Mouse (Mus musculus): ENCODE data around the gene Lingo2. TPM values are rescaled to one million over a fixed set of nuclear protein-coding genes. Genes with fewer than 3 reads are reported as not detected.

Gene Lingo2
- polyA plus RNA-seq, 1 experiment from 2014 or later, result 0.34 TPM

DNA sequence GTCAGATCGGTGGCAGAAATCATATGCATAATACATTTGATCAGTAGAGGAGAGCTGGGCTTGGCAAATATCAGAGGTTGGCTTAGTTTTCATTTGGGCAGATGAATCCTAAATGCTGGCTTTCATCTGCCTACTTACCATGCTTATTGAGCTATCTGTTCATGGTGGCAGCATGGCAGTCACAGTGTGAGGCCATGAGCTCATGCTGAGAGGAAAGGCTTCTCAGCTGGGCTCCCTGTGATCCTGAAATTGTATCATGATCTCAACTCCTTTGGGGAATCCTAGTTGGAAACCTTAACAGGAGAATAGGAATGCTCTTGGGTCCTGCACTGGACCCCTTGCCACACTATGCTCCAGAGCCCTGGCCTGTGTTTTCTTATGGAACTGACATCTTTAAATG, 1105.0 kb downstream of the Lingo2 start:
- H3K9me3 ChIP-seq (ENCODE audit: control insufficient read depth, low read length), result no peaks in the 10 kb centered on the region
- no peak overlapping the region for H3K9ac ChIP-seq (ENCODE audit: low read length)
- no peak overlapping the region for H3K27ac ChIP-seq (ENCODE audit: low read length)
- ATAC-seq (ENCODE audit: low read depth), result no peak
- H3K4me3 ChIP-seq (ENCODE audit: low read length), result no peak overlapping the region
- 85% methylated on average over 1 of the region's 1 CpGs for WGBS
- H3K36me3 ChIP-seq (ENCODE audit: control insufficient read depth, insufficient read depth, low read length), result no peaks in the 10 kb centered on the region
- H3K27me3 ChIP-seq (ENCODE audit: control insufficient read depth, insufficient read depth, low read depth, low read length), result no peaks in the 10 kb centered on the region
- H3K4me2 ChIP-seq (ENCODE audit: low read depth, low read length), result no peak overlapping the region
- no peaks in the 10 kb centered on the region for H3K4me1 ChIP-seq (replicated peaks; ENCODE audit: control insufficient read depth, insufficient read depth, low read length)

- Histone ChIP-seq H3K27me3 (ENCODE audit: control insufficient read depth, insufficient read depth, low read depth, low read length) (no peaks in the 10 kb centered on the region), H3K4me3 (ENCODE audit: low read length) (no peak overlapping the region), H3K4me1 (replicated peaks; ENCODE audit: control insufficient read depth, insufficient read depth, low read length) (no peaks in the 10 kb centered on the region), H3K27ac (ENCODE audit: low read length) (no peak overlapping the region), H3K9me3 (ENCODE audit: control insufficient read depth, low read length) (no peaks in the 10 kb centered on the region), H3K9ac (ENCODE audit: low read length) (no peak overlapping the region), H3K36me3 (ENCODE audit: control insufficient read depth, insufficient read depth, low read length) (no peaks in the 10 kb centered on the region), H3K4me2 (ENCODE audit: low read depth, low read length) (no peak overlapping the region)
- ATAC-seq (ENCODE audit: low read depth), result no peak
- 64% methylated on average over 7 of the region's 7 CpGs for WGBS
Observed at GRCm38 (mm10) chr4:35845140-35845539, 1106.4 kb downstream of the Lingo2 start.

GRCm38 (mm10) chr4:35844518-35844917, 1107.0 kb downstream of the Lingo2 start:
- Histone ChIP-seq H3K4me2 (ENCODE audit: low read depth, low read length) (no peak overlapping the region), H3K27ac (ENCODE audit: low read length) (no peak overlapping the region), H3K36me3 (ENCODE audit: control insufficient read depth, insufficient read depth, low read length) (no peaks in the 10 kb centered on the region), H3K27me3 (ENCODE audit: control insufficient read depth, insufficient read depth, low read depth, low read length) (no peaks in the 10 kb centered on the region), H3K4me1 (replicated peaks; ENCODE audit: control insufficient read depth, insufficient read depth, low read length) (no peaks in the 10 kb centered on the region), H3K9ac (ENCODE audit: low read length) (no peak overlapping the region), H3K9me3 (ENCODE audit: control insufficient read depth, low read length) (no peaks in the 10 kb centered on the region), H3K4me3 (ENCODE audit: low read length) (no peak overlapping the region)
- 72% methylated on average over 6 of the region's 6 CpGs for WGBS
- ATAC-seq (ENCODE audit: low read depth), result no peak

DNA sequence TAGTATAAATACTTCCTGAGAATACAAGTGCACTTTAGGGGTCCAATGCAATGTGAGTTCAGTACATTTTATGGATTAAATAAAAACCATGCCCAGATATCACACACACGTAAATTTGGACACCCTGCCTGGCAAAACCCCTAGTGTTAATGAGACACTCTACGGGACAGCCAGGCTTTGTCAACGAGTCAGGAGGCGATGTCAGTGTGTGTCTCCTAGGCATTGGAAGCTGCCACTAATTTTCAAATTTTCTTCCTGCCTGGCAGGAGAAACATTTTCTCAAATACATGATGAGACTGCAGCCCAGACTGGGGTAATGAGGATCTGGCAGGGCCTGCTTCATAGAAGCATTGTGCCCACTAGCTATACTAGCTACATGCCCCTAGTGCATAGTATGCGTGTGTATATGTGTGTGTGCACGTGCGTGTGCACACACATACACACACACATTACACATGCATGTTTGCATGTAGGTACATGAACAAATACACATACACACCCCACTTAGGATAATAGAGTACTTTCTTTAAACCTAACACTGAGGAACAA, 1128.2 kb downstream of the Lingo2 start:
- no peaks in the 10 kb centered on the region for H3K9me3 ChIP-seq (ENCODE audit: control insufficient read depth, low read length)
- no peaks in the 10 kb centered on the region for H3K27me3 ChIP-seq (ENCODE audit: control insufficient read depth, insufficient read depth, low read depth, low read length)
- no peak for ATAC-seq (ENCODE audit: low read depth)
- 82% methylated on average over 7 of the region's 7 CpGs for WGBS
- no peaks in the 10 kb centered on the region for H3K4me1 ChIP-seq (replicated peaks; ENCODE audit: control insufficient read depth, insufficient read depth, low read length)
- H3K4me3 ChIP-seq (ENCODE audit: low read length), result no peak overlapping the region
- H3K9ac ChIP-seq (ENCODE audit: low read length), result no peak overlapping the region
- H3K36me3 ChIP-seq (ENCODE audit: control insufficient read depth, insufficient read depth, low read length), result no peaks in the 10 kb centered on the region
- H3K4me2 ChIP-seq (ENCODE audit: low read depth, low read length), result no peak overlapping the region
- no peak overlapping the region for H3K27ac ChIP-seq (ENCODE audit: low read length)

GRCm38 (mm10) chr4:35820701-35821100, 1130.8 kb downstream of the Lingo2 start:
- no peak overlapping the region for H3K4me2 ChIP-seq (ENCODE audit: low read depth, low read length)
- no peaks in the 10 kb centered on the region for H3K4me1 ChIP-seq (replicated peaks; ENCODE audit: control insufficient read depth, insufficient read depth, low read length)
- H3K9me3 ChIP-seq (ENCODE audit: control insufficient read depth, low read length), result no peaks in the 10 kb centered on the region
- WGBS, result 94% methylated on average over 1 of the region's 1 CpGs
- H3K27ac ChIP-seq (ENCODE audit: low read length), result no peak overlapping the region
- no peaks in the 10 kb centered on the region for H3K27me3 ChIP-seq (ENCODE audit: control insufficient read depth, insufficient read depth, low read depth, low read length)
- no peak overlapping the region for H3K4me3 ChIP-seq (ENCODE audit: low read length)
- ATAC-seq (ENCODE audit: low read depth), result no peak
- H3K9ac ChIP-seq (ENCODE audit: low read length), result no peak overlapping the region
- no peaks in the 10 kb centered on the region for H3K36me3 ChIP-seq (ENCODE audit: control insufficient read depth, insufficient read depth, low read length)

GRCm38 (mm10) chr4:35814698-35815097, 1136.8 kb downstream of the Lingo2 start:
- Histone ChIP-seq H3K9ac (ENCODE audit: low read length) (no peak overlapping the region), H3K9me3 (ENCODE audit: control insufficient read depth, low read length) (no peaks in the 10 kb centered on the region), H3K27me3 (ENCODE audit: control insufficient read depth, insufficient read depth, low read depth, low read length) (no peaks in the 10 kb centered on the region), H3K27ac (ENCODE audit: low read length) (no peak overlapping the region), H3K36me3 (ENCODE audit: control insufficient read depth, insufficient read depth, low read length) (no peaks in the 10 kb centered on the region), H3K4me1 (replicated peaks; ENCODE audit: control insufficient read depth, insufficient read depth, low read length) (no peaks in the 10 kb centered on the region), H3K4me3 (ENCODE audit: low read length) (no peak overlapping the region), H3K4me2 (ENCODE audit: low read depth, low read length) (no peak overlapping the region)
- WGBS, result 69% methylated on average over 1 of the region's 1 CpGs
- ATAC-seq (ENCODE audit: low read depth), result no peak

GRCm38 (mm10) chr4:35807497-35808210, 1143.9 kb downstream of the Lingo2 start:
- Histone ChIP-seq H3K9ac (ENCODE audit: low read length) (no peak overlapping the region), H3K27me3 (ENCODE audit: control insufficient read depth, insufficient read depth, low read depth, low read length) (no peaks in the 10 kb centered on the region), H3K36me3 (ENCODE audit: control insufficient read depth, insufficient read depth, low read length) (no peaks in the 10 kb centered on the region), H3K4me3 (ENCODE audit: low read length) (no peak overlapping the region), H3K27ac (ENCODE audit: low read length) (no peak overlapping the region), H3K9me3 (ENCODE audit: control insufficient read depth, low read length) (no peaks in the 10 kb centered on the region), H3K4me2 (ENCODE audit: low read depth, low read length) (no peak overlapping the region), H3K4me1 (replicated peaks; ENCODE audit: control insufficient read depth, insufficient read depth, low read length) (no peaks in the 10 kb centered on the region)
- WGBS, result 73% methylated on average over 6 of the region's 6 CpGs
- ATAC-seq (ENCODE audit: low read depth), result no peak

DNA sequence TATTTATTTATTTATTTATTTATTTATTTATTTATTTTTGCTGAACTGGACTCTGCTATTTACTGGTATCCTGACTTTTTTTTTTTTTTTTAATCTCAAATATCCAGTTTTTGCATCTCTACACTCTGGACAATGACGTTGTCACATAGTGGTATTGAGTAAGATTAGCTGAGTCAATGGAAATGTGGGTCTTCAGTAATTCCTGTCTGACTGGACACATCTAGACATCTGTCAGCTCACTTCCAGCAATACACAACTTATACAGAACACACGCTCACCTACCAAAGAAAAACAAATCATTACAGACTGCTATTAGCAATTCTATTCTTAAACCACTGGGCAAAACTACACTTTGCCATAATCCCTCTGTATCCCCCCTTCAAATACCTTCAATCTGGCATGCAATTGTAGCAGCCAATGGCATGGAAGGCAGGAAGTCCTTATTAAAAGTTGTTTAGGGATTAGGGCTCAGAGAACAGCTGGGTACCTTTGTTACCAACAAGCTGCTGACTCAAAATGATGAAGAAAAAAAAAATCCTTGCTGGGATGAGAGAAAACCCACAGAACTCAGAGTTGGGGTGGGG, 1144.6 kb downstream of the Lingo2 start:
- Histone ChIP-seq H3K4me1 (replicated peaks; ENCODE audit: control insufficient read depth, insufficient read depth, low read length) (no peaks in the 10 kb centered on the region), H3K9me3 (ENCODE audit: control insufficient read depth, low read length) (no peaks in the 10 kb centered on the region), H3K27ac (ENCODE audit: low read length) (no peak overlapping the region), H3K27me3 (ENCODE audit: control insufficient read depth, insufficient read depth, low read depth, low read length) (no peaks in the 10 kb centered on the region), H3K9ac (ENCODE audit: low read length) (no peak overlapping the region), H3K36me3 (ENCODE audit: control insufficient read depth, insufficient read depth, low read length) (no peaks in the 10 kb centered on the region), H3K4me2 (ENCODE audit: low read depth, low read length) (no peak overlapping the region), H3K4me3 (ENCODE audit: low read length) (no peak overlapping the region)
- ATAC-seq (ENCODE audit: low read depth), result no peak
- WGBS, result 76% methylated on average over 2 of the region's 2 CpGs

DNA sequence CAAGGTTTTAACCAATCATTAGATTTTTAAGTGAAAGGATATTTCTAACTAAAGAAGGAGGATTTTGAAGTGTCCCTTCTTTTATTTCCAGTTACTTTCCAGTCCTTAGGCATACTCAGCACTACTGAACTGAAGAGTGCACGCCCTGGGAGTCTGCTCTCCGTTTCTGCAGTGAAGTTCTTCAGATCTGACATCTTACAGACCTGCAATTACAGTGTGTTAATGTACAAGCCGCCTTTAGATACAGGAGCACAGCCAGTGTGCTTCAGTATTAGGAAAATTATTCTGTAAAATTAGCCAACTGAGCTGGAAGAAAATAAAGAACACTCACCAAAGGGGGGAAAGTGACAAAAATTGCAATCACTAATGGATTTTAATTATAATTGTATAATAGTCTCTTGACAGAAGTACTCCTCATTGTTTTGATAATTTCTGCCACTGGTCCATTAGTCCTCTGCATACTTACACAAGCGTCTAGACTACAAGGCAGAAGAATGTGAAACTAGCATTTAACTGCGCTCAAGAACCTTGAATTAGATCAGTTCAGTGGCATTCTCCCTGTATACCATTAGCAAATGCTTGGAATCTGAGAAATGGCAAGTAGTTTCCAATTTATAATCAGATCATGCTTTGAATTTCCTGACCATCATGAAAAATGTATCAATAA, 1167.2 kb downstream of the Lingo2 start:
- no peak overlapping the region for H3K4me2 ChIP-seq (ENCODE audit: low read depth, low read length)
- WGBS, result 65% methylated on average over 5 of the region's 5 CpGs
- H3K9me3 ChIP-seq (ENCODE audit: control insufficient read depth, low read length), result no peaks in the 10 kb centered on the region
- no peak overlapping the region for H3K4me3 ChIP-seq (ENCODE audit: low read length)
- H3K4me1 ChIP-seq (replicated peaks; ENCODE audit: control insufficient read depth, insufficient read depth, low read length), result no peaks in the 10 kb centered on the region
- H3K27ac ChIP-seq (ENCODE audit: low read length), result no peak overlapping the region
- H3K27me3 ChIP-seq (ENCODE audit: control insufficient read depth, insufficient read depth, low read depth, low read length), result no peaks in the 10 kb centered on the region
- no peak for ATAC-seq (ENCODE audit: low read depth)
- no peak overlapping the region for H3K9ac ChIP-seq (ENCODE audit: low read length)
- no peaks in the 10 kb centered on the region for H3K36me3 ChIP-seq (ENCODE audit: control insufficient read depth, insufficient read depth, low read length)
